Mouse (Mus musculus) limb, embryonic 12.5 days (tissue): ENCODE measurements at regions not wholly inside any gene's neighbourhood (a gene's known extent, or its start where the extent isn't known, plus 50 kb on each side); places are given as distances from the start of the nearest gene placed in this dataset.
A peak's percentile ranks its signal among the peaks of the same experiment; 100 is the strongest.

ENCODE experiments used
- ATAC-seq: fragments of 200-750 bp; cut with Nextera tagmentation; 2 replicates; pipeline ENCODE4 v1.8.0; 2017; ENCODE audit warnings: low read depth, moderate TSS enrichment; ENCODE audit not compliant: insufficient number of reproducible peaks, insufficient read depth, low FRiP score, low TSS enrichment
- H3K27ac ChIP-seq: fragments of 300-500 bp; sonication (generic); 2 replicates; pipeline ENCODE4 v1.5.1; 2016; ENCODE audit warnings: mild to moderate bottlenecking, moderate library complexity
- H3K27me3 ChIP-seq: fragments of 300-500 bp; sonication (generic); 2 replicates; pipeline ENCODE4 v1.6.1; 2016; ENCODE audit warnings: mild to moderate bottlenecking, moderate library complexity
- H3K36me3 ChIP-seq: fragments of 300-500 bp; sonication (generic); 2 replicates; pipeline ENCODE4 v1.6.1; 2016; ENCODE audit warnings: mild to moderate bottlenecking, moderate library complexity
- H3K4me1 ChIP-seq: fragments of 300-500 bp; sonication (generic); replicated peaks from 2 replicates; pipeline ENCODE4 v1.6.1; 2016
- H3K4me2 ChIP-seq: fragments of 300-500 bp; sonication (generic); 2 replicates; pipeline ENCODE4 v1.6.1; 2016; ENCODE audit warnings: mild to moderate bottlenecking, moderate library complexity
- H3K4me3 ChIP-seq: fragments of 300-500 bp; sonication (generic); replicated peaks from 2 replicates; pipeline ENCODE4 v1.5.1; 2016; ENCODE audit warnings: mild to moderate bottlenecking
- H3K9ac ChIP-seq: fragments of 300-500 bp; sonication (generic); replicated peaks from 2 replicates; pipeline ENCODE4 v1.6.1; 2016; ENCODE audit warnings: mild to moderate bottlenecking, moderate library complexity
- H3K9me3 ChIP-seq: fragments of 300-500 bp; sonication (generic); 2 replicates; pipeline ENCODE4 v1.6.1; 2016; ENCODE audit warnings: mild to moderate bottlenecking, moderate library complexity
- WGBS: fragments of 180-500 bp; shearing (Covaris S2); methylation state at CpG from one replicate; pipeline ENCODE4 v1.1.7; 2016; 5-methylcytosine and 5-hydroxymethylcytosine counted together

GRCm38 (mm10) chr3:34270154-34270553, 189.0 kb upstream of the Dnajc19 start:
- Histone ChIP-seq H3K27ac (no peak overlapping the region), H3K36me3 (no peaks in the 10 kb centered on the region), H3K4me1 (no peaks in the 10 kb centered on the region), H3K4me2 (no peak overlapping the region), H3K4me3 (no peak overlapping the region), H3K9ac (no peak overlapping the region), H3K9me3 (no peaks in the 10 kb centered on the region), H3K27me3 (peaks cover 12% of the 10 kb centered on the region)
- 90% methylated on average over 10 of the region's 10 CpGs for WGBS
- no peak for ATAC-seq

GRCm38 (mm10) chr3:34266462-34266861, 185.3 kb upstream of the Dnajc19 start:
- no peak overlapping the region for H3K9ac ChIP-seq
- H3K27ac ChIP-seq = no peak overlapping the region
- no peaks in the 10 kb centered on the region for H3K36me3 ChIP-seq
- WGBS = 34% methylated on average over 12 of the region's 12 CpGs
- no peaks in the 10 kb centered on the region for H3K4me1 ChIP-seq
- no peak for ATAC-seq
- H3K9me3 ChIP-seq = no peaks in the 10 kb centered on the region
- peaks cover 20% of the 10 kb centered on the region for H3K27me3 ChIP-seq
- no peak overlapping the region for H3K4me3 ChIP-seq
- H3K4me2 ChIP-seq = no peak overlapping the region

- Histone ChIP-seq H3K4me2 (no peak overlapping the region), H3K27me3 (peaks cover 15% of the 10 kb centered on the region), H3K4me3 (no peak overlapping the region), H3K36me3 (no peaks in the 10 kb centered on the region), H3K9ac (no peak overlapping the region), H3K27ac (no peak overlapping the region), H3K9me3 (no peaks in the 10 kb centered on the region), H3K4me1 (no peaks in the 10 kb centered on the region)
- ATAC-seq = no peak
- WGBS = 70% methylated on average over 6 of the region's 6 CpGs
These were observed 183.7 kb upstream of the Dnajc19 start for GRCm38 (mm10) chr3:34264811-34265210.

DNA sequence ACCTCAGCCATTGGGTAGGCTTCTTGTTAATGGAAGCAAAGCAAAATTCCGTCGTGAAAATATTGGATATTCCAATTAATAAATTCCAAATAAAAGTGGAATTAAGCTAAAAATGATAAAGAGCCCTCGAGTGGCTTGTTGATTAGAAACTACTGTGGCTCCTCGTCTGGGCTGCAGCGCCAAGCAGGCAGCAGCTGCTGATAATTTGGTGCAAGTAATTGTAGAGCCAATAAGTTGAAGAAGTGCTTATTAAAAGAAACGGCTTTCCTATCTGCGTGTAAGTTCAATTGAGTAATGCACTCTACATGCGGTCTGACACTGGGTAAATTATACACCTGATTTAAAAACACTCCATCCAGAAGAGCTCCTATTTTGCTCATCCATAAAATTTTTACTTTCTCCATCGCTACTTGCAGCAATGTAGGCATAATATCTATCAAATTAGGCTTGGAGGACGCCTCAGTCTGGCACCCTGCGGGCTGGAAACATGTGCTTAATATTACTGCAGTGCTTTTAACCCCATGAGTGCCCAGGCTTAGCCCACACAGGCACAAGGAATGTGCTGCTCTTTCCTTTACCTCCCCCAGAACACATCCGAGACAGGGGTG, 171.7 kb upstream of the Dnajc19 start:
- H3K36me3 ChIP-seq = no peaks in the 10 kb centered on the region
- no peaks in the 10 kb centered on the region for H3K9me3 ChIP-seq
- 19% methylated on average over 12 of the region's 12 CpGs for WGBS
- no peak overlapping the region for H3K9ac ChIP-seq
- no peak overlapping the region for H3K4me3 ChIP-seq
- H3K4me2 ChIP-seq = peak overlapping the region; percentile 36
- peaks cover 21% of the 10 kb centered on the region for H3K27me3 ChIP-seq
- peaks cover 9% of the 10 kb centered on the region for H3K4me1 ChIP-seq
- H3K27ac ChIP-seq = no peak overlapping the region
- ATAC-seq = no peak

DNA sequence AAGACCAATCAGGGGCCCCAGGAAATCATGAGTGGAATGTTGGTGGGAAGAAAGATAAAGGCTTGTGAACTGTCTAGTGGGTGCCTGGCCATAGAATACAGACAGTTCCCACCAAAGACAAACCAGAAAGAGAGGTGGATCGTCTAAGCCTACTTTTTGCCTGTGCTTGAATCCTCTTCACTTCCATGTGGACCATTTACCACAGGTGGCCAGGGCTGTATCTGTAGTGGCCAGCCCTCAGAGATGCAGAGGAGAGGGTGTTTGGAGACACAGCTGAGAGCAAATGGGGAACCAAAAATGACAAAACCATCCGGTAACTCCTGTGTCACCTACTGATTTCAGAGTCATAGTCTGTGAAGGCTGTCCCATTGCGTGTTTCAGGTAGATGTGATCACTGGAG, 161.0 kb upstream of the Dnajc19 start:
- peaks cover 20% of the 10 kb centered on the region for H3K27me3 ChIP-seq
- no peak overlapping the region for H3K9ac ChIP-seq
- H3K9me3 ChIP-seq = no peaks in the 10 kb centered on the region
- no peak for ATAC-seq
- 82% methylated on average over 3 of the region's 3 CpGs for WGBS
- no peak overlapping the region for H3K4me3 ChIP-seq
- no peaks in the 10 kb centered on the region for H3K4me1 ChIP-seq
- H3K27ac ChIP-seq = no peak overlapping the region
- H3K4me2 ChIP-seq = no peak overlapping the region
- no peaks in the 10 kb centered on the region for H3K36me3 ChIP-seq

DNA sequence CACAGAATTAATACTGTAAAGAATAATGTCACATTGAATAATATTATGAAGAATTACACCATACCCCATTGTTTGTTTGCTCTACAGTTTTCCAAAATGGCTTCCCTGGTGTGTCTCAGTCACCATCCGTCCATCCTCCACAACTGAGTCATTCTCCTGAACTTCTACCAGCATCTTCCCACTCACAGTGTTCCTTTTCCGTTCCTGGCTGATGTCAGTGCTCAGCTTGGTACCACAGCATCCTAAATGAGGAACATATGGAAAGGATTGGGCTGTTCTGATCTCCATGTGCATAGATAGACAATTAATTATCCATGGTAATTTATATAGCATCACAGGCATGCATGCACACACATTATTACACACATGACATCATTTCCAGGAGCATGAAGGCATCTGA, 158.9 kb upstream of the Dnajc19 start:
- H3K9ac ChIP-seq = no peak overlapping the region
- no peak for ATAC-seq
- no peak overlapping the region for H3K4me3 ChIP-seq
- WGBS = 65% methylated on average over 2 of the region's 2 CpGs
- no peaks in the 10 kb centered on the region for H3K4me1 ChIP-seq
- H3K36me3 ChIP-seq = no peaks in the 10 kb centered on the region
- H3K9me3 ChIP-seq = no peaks in the 10 kb centered on the region
- H3K4me2 ChIP-seq = no peak overlapping the region
- no peak overlapping the region for H3K27ac ChIP-seq
- H3K27me3 ChIP-seq = peaks cover 31% of the 10 kb centered on the region

DNA sequence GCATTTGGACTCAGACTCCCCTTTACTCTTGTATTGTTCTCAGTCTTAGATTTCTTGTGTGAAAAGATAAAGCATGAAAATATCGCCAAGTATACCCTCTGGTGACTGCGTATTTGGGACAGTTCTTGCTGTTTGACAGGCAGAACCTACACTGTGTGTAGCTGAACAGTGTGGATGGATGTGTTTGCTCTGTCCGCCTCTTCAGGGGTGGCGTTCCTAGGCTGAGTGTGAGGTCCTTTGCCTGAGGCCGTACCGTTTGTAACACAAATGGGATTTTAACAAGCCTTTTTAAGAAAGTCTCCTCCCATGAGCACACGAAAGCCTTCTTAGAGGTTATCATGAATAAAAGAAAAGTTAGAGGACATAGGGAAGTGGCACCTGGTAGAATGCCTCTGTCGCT, 153.3 kb upstream of the Dnajc19 start:
- Histone ChIP-seq H3K9ac (no peak overlapping the region), H3K27ac (no peak overlapping the region), H3K27me3 (peaks cover 56% of the 10 kb centered on the region), H3K4me3 (no peak overlapping the region), H3K4me1 (no peaks in the 10 kb centered on the region), H3K9me3 (no peaks in the 10 kb centered on the region), H3K36me3 (no peaks in the 10 kb centered on the region), H3K4me2 (no peak overlapping the region)
- WGBS = 58% methylated on average over 8 of the region's 8 CpGs
- no peak for ATAC-seq

GRCm38 (mm10) chr3:34232329-34233250, 151.5 kb upstream of the Dnajc19 start:
- Histone ChIP-seq H3K27me3 (peaks cover 52% of the 10 kb centered on the region), H3K4me2 (no peak overlapping the region), H3K4me3 (no peak overlapping the region), H3K9ac (no peak overlapping the region), H3K27ac (no peak overlapping the region), H3K36me3 (no peaks in the 10 kb centered on the region), H3K4me1 (no peaks in the 10 kb centered on the region), H3K9me3 (no peaks in the 10 kb centered on the region)
- ATAC-seq = no peak
- 87% methylated on average over 7 of the region's 7 CpGs for WGBS

DNA sequence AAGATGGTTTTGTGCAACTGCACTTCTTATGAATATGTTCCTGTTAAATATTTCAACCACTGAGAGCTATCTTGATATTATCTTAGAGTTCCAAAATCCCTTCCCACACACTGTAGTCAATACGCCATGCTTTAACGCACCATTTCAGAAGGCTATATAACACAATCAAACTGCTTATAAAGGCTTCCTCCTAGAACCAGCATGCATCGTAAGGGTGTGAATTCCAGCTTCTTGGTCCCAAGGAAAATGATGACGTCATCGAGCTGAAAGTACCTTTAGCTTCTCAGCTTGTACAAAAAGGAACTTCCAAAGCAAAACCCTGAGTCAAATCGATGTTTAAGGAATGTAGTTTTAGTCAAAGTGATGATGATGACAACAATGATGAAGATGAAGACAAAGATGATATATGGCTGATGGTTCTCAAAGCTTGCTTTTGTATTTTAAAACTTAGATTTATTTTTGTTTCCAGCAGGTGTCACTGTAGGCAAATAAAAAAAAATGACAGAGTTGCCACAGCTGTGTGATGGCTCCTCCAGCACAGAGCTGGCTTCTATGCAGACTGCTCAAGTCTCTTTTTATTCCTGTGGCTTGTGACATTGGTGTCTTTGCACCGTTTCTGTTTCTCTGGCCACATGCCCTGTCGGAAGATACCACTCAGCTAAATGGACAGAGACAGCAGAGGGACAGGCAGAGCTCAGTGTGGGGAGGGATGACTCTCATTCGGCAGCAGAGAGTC, 150.6 kb upstream of the Dnajc19 start:
- H3K27me3 ChIP-seq = peaks cover 44% of the 10 kb centered on the region
- no peak overlapping the region for H3K9ac ChIP-seq
- no peak overlapping the region for H3K4me2 ChIP-seq
- no peak overlapping the region for H3K4me3 ChIP-seq
- H3K27ac ChIP-seq = no peak overlapping the region
- WGBS = 74% methylated on average over 9 of the region's 9 CpGs
- no peaks in the 10 kb centered on the region for H3K36me3 ChIP-seq
- no peaks in the 10 kb centered on the region for H3K4me1 ChIP-seq
- no peak for ATAC-seq
- no peaks in the 10 kb centered on the region for H3K9me3 ChIP-seq

DNA sequence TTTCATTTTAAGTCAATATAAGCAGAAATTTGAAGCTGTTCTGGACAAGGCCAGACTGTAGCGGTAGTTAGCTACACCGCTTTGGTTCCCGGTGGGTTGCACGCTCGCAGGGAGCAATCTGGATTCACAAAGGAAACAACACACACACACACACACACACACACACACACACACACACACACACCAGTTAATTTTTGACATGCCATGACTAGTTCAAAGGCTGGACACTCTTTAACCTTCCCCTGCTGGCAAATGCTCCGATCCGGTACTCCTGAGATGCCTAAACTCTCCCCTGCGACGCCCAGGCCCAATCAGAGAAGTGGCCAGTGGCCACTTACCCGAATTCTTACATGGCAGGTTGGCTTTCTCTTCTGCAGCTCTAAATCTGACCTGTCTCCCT, 141.2 kb upstream of the Dnajc19 start:
- peaks cover 9% of the 10 kb centered on the region for H3K9me3 ChIP-seq
- 82% methylated on average over 10 of the region's 10 CpGs for WGBS
- H3K27me3 ChIP-seq = peaks cover 5% of the 10 kb centered on the region; the same call in 1 of the 2 replicates
- no peak overlapping the region for H3K4me2 ChIP-seq
- no peaks in the 10 kb centered on the region for H3K36me3 ChIP-seq
- H3K9ac ChIP-seq = no peak overlapping the region
- ATAC-seq = no peak
- H3K4me3 ChIP-seq = no peak overlapping the region
- H3K27ac ChIP-seq = no peak overlapping the region
- H3K4me1 ChIP-seq = no peaks in the 10 kb centered on the region

- Histone ChIP-seq H3K4me2 (no peak overlapping the region), H3K9me3 (peaks cover 9% of the 10 kb centered on the region), H3K9ac (no peak overlapping the region), H3K4me3 (no peak overlapping the region), H3K36me3 (no peaks in the 10 kb centered on the region), H3K4me1 (no peaks in the 10 kb centered on the region), H3K27ac (no peak overlapping the region), H3K27me3 (peaks cover 5% of the 10 kb centered on the region; the same call in 1 of the 2 replicates)
- ATAC-seq = no peak
- 87% methylated on average over 10 of the region's 10 CpGs for WGBS
These were observed 138.7 kb upstream of the Dnajc19 start for GRCm38 (mm10) chr3:34219741-34220310.
